Mouse (Mus musculus) ES-E14 (cell line): ENCODE data around the gene Rtn4.

ENCODE experiments used
- HCFC1 ChIP-seq: IDR thresholded peaks from 2 replicates; pipeline ENCODE4 v1.6.1; 2012; ENCODE audit warnings: low read length, inconsistent platforms, borderline replicate concordance; ENCODE audit not compliant: insufficient read depth
- MAFK ChIP-seq: IDR thresholded peaks from 2 replicates; pipeline ENCODE4 v1.6.1; 2014; ENCODE audit warnings: mild to moderate bottlenecking, low read depth, low read length, inconsistent platforms; ENCODE audit not compliant: insufficient read depth
- ZC3H11A ChIP-seq: IDR thresholded peaks from 2 replicates; pipeline ENCODE4 v1.6.1; 2012; ENCODE audit warnings: low read depth, mild to moderate bottlenecking, inconsistent platforms, low read length, borderline replicate concordance
- ZNF384 ChIP-seq: IDR thresholded peaks from 2 replicates; pipeline ENCODE4 v1.6.1; 2012; ENCODE audit warnings: low read depth, low read length, inconsistent platforms

GRCm38 (mm10) chr11:29746203-29746602, 53.5 kb downstream of the Rtn4 start:
- TF ChIP-seq HCFC1 (no peak), ZNF384 (no peak), MAFK (no peak), ZC3H11A (no peak)
